Mouse (Mus musculus): ENCODE results near the gene Scgb3a1. TPM values are rescaled to one million over a fixed set of nuclear protein-coding genes. Genes with fewer than 3 reads are reported as not detected.

The Scgb3a1 gene
- polyA plus RNA-seq, 1 experiment from 2014 or later: not detected

- WGBS: 84% methylated on average over 2 of the region's 2 CpGs
- Histone ChIP-seq H3K4me1 (peaks cover 36% of the 10 kb centered on the region), H3K4me2 (replicated peaks) (no peak overlapping the region), H3K27ac (replicated peaks) (no peak overlapping the region), H3K9ac (replicated peaks) (no peak overlapping the region), H3K9me3 (no peaks in the 10 kb centered on the region), H3K27me3 (no peaks in the 10 kb centered on the region), H3K36me3 (peaks cover 20% of the 10 kb centered on the region), H3K4me3 (no peak overlapping the region)
- ATAC-seq (replicated peaks): no peak
Measured at GRCm38 (mm10) chr11:49707834-49708233, 44.4 kb downstream of the Scgb3a1 start.

GRCm38 (mm10) chr11:49710664-49711063 is 47.3 kb downstream of the Scgb3a1 start:
- Histone ChIP-seq H3K4me1 (peaks cover 46% of the 10 kb centered on the region), H3K27ac (replicated peaks) (no peak overlapping the region), H3K4me3 (peak overlapping the region; percentile 99), H3K9ac (replicated peaks) (peak overlapping the region; percentile 100; the same call in 1 of the 2 replicates), H3K9me3 (no peaks in the 10 kb centered on the region), H3K36me3 (peaks cover 8% of the 10 kb centered on the region), H3K27me3 (no peaks in the 10 kb centered on the region), H3K4me2 (replicated peaks) (peak overlapping the region; percentile 52)
- ATAC-seq (replicated peaks): no peak
- 71% methylated on average over 2 of the region's 2 CpGs for WGBS

DNA sequence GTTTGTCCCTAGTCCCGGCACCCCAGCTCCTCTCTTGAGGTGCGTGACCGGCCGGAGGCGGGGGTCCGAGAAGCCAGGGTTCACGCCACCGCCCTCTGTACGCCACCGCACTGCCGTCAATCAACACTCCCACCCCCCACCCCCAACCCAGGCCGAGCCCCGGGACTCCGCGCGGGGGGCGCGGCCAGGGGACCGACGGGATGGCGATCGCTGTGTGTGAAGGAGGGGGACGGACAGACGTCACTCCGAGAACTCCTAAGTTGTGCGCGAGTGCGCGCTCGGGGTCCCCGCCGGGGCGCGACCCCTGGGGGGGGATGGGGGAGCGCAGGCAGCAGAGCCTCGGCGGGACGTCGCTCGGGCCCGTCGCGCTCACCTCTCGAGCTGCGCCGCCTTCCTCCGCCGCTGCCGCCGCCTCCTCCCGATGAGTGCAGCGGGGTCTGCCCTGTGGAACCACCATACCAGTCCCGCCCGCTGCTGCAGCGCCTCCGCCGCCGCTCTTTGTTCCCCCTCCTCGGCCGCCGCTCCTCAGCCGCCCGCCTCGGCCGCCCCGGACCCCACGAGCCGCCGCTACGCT is 48.7 kb downstream of the Scgb3a1 start:
- H3K9me3 ChIP-seq: no peaks in the 10 kb centered on the region
- WGBS: 0% methylated on average over 35 of the region's 70 CpGs
- H3K27me3 ChIP-seq: no peaks in the 10 kb centered on the region
- H3K4me2 ChIP-seq (replicated peaks): peak overlapping the region; percentile 52
- H3K4me1 ChIP-seq: peaks cover 46% of the 10 kb centered on the region
- peak overlapping the region; percentile 99 for H3K4me3 ChIP-seq
- peak overlapping the region; percentile 98 for H3K27ac ChIP-seq (replicated peaks)
- peak overlapping the region; percentile 100 for H3K9ac ChIP-seq (replicated peaks)
- peak; percentile 78 for ATAC-seq (replicated peaks)
- peaks cover 2% of the 10 kb centered on the region; the same call in 1 of the 2 replicates for H3K36me3 ChIP-seq

GRCm38 (mm10) chr11:49712555-49713335 is 49.3 kb downstream of the Scgb3a1 start, which contains the start of gene Cnot6:
Gene Cnot6 (minus strand): TSS chr11:49712723.
- H3K9ac ChIP-seq (replicated peaks): peak within 1 kb of the TSS; percentile 100
- ATAC-seq (replicated peaks): peak; percentile 97
- no peaks in the 10 kb centered on the region for H3K27me3 ChIP-seq
- no peaks in the 10 kb centered on the region for H3K9me3 ChIP-seq
- H3K4me3 ChIP-seq: peak within 1 kb of the TSS; percentile 99
- WGBS: under 1% methylated on average over 61 of the region's 65 CpGs
- H3K4me2 ChIP-seq (replicated peaks): peak within 1 kb of the TSS; percentile 75
- H3K4me1 ChIP-seq: peaks cover 46% of the 10 kb centered on the region
- H3K27ac ChIP-seq (replicated peaks): peak within 1 kb of the TSS; percentile 98
- H3K36me3 ChIP-seq: peaks cover 2% of the 10 kb centered on the region; the same call in 1 of the 2 replicates

DNA sequence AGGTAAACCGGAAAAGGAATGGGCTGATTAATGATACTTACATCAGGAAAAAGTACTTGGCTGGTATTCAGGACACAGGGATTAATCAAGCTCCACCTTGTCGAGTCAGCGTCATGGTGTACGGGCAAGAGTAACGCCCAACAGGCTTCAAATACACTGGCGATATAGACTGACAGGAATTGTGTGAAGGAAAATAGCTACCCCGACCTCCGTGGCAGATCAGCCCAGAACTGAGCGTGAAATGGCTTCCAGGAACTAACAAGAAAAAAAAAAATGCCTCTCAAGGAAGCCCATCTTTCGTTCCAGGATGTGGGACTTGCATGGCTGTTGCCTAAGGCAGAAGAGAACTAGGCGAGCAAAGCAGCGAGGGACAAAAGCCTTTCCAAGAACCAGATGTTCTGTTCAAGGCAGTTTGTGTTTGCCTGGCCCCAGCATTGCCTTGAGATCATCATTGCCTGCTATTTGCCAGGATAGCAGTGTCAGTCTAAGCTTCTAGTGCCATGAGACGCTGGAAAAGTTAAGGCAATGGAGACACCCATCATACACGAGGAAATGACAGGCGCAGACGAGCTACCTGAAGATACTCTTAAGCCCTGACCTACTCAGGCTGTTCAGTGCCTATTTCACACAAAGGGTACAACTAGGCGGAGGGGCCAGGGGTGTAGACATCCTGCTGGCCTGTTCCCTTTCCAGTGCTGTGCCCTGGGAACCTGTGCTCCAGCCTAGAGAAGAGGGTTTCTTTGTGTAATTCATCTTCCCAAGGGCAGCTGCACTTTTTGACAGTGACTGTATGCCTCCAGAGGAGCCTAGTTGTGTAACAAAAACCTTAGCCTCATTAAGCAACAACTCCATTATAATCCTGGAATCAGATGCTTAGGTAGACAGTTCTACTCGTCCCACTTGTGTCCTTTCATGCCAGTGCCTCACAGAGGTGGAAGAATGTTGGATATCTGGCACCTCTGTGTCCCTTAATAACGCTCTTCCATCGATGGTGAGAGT is 50.2 kb downstream of the Scgb3a1 start:
- no peaks in the 10 kb centered on the region for H3K9me3 ChIP-seq
- H3K4me3 ChIP-seq: peak overlapping the region; percentile 99
- peak overlapping the region; percentile 75 for H3K4me2 ChIP-seq (replicated peaks)
- peak overlapping the region; percentile 98 for H3K27ac ChIP-seq (replicated peaks)
- no peaks in the 10 kb centered on the region for H3K27me3 ChIP-seq
- no peaks in the 10 kb centered on the region for H3K36me3 ChIP-seq
- peak overlapping the region; percentile 100 for H3K9ac ChIP-seq (replicated peaks)
- ATAC-seq (replicated peaks): peak; percentile 20; the same call in 1 of the 2 replicates
- peaks cover 38% of the 10 kb centered on the region for H3K4me1 ChIP-seq
- 32% methylated on average over 20 of the region's 20 CpGs for WGBS

Other genes starting within 250 kb of the Scgb3a1 start
- not detected in 2 replicates for gene Olfr1389, start 240.5 kb upstream of the Scgb3a1 start, polyA plus RNA-seq (2015; fragmentation: Nextera tagmentation; extraction: Ambion mirVana)
- 0.05 and 0.13 TPM in 2 replicates for gene Olfr1388, start 227.0 kb upstream of the Scgb3a1 start, polyA plus RNA-seq (2015; fragmentation: Nextera tagmentation; extraction: Ambion mirVana)
- not detected in 2 replicates for gene Olfr1387, start 208.3 kb upstream of the Scgb3a1 start, polyA plus RNA-seq (2015; fragmentation: Nextera tagmentation; extraction: Ambion mirVana)
- not detected in 2 replicates for gene Olfr1386, start 198.6 kb upstream of the Scgb3a1 start, polyA plus RNA-seq (2015; fragmentation: Nextera tagmentation; extraction: Ambion mirVana)
- not detected in 2 replicates for gene Olfr1385, start 174.5 kb upstream of the Scgb3a1 start, polyA plus RNA-seq (2015; fragmentation: Nextera tagmentation; extraction: Ambion mirVana)
- not detected in 2 replicates for gene Olfr1384, start 156.9 kb upstream of the Scgb3a1 start, polyA plus RNA-seq (2015; fragmentation: Nextera tagmentation; extraction: Ambion mirVana)
- gene Olfr1383, start 144.0 kb upstream of the Scgb3a1 start, polyA plus RNA-seq (2015; fragmentation: Nextera tagmentation; extraction: Ambion mirVana): not detected in 2 replicates
- gene Olfr1382, start 135.4 kb upstream of the Scgb3a1 start, polyA plus RNA-seq (2015; fragmentation: Nextera tagmentation; extraction: Ambion mirVana): not detected in 2 replicates
- not detected in 2 replicates for gene Olfr1381, start 120.2 kb upstream of the Scgb3a1 start, polyA plus RNA-seq (2015; fragmentation: Nextera tagmentation; extraction: Ambion mirVana)
- gene Olfr1380, start 106.7 kb upstream of the Scgb3a1 start, polyA plus RNA-seq (2015; fragmentation: Nextera tagmentation; extraction: Ambion mirVana): not detected in 2 replicates
- gene Flt4, start 54.3 kb upstream of the Scgb3a1 start, polyA plus RNA-seq (2015; fragmentation: Nextera tagmentation; extraction: Ambion mirVana): 1.4 TPM in 2 replicates
- 69.9 and 78.7 TPM in 2 replicates for gene Cnot6, start 49.1 kb downstream of the Scgb3a1 start, polyA plus RNA-seq (2015; fragmentation: Nextera tagmentation; extraction: Ambion mirVana)
- 9.3 and 11.1 TPM in 2 replicates for gene Gfpt2, start 130.6 kb downstream of the Scgb3a1 start, polyA plus RNA-seq (2015; fragmentation: Nextera tagmentation; extraction: Ambion mirVana)
- 46.8 and 47.2 TPM in 2 replicates for gene Mapk9, start 183.1 kb downstream of the Scgb3a1 start, polyA plus RNA-seq (2015; fragmentation: Nextera tagmentation; extraction: Ambion mirVana)
- gene Rasgef1c, start 238.2 kb downstream of the Scgb3a1 start, polyA plus RNA-seq (2015; fragmentation: Nextera tagmentation; extraction: Ambion mirVana): 11.8 and 14.8 TPM in 2 replicates